Mouse (Mus musculus) bone marrow macrophage, adult 2 months (primary cell): ENCODE results near the gene Nlgn1. TPM values are rescaled to one million over a fixed set of nuclear protein-coding genes. Genes with fewer than 3 reads are reported as not detected.

Source experiments
- H3K27ac ChIP-seq: 2 replicates; pipeline ENCODE4 v1.5.1; 2012; ENCODE audit warnings: low read depth, low read length; ENCODE audit not compliant: insufficient read depth
- H3K4me1 ChIP-seq: 2 replicates; pipeline ENCODE4 v1.6.1; 2012; ENCODE audit warnings: low read length; ENCODE audit not compliant: control insufficient read depth, insufficient read depth
- H3K4me3 ChIP-seq: 2 replicates; pipeline ENCODE4 v1.5.1; 2012; ENCODE audit warnings: mild to moderate bottlenecking, low read length, moderate library complexity; ENCODE audit not compliant: insufficient read depth
- CTCF ChIP-seq: IDR thresholded peaks from 2 replicates; pipeline ENCODE4 v1.5.1; 2012; ENCODE audit warnings: low read depth, mild to moderate bottlenecking, low read length, moderate library complexity
- POLR2A ChIP-seq: IDR thresholded peaks from 2 replicates; pipeline ENCODE4 v1.6.1; 2012; ENCODE audit warnings: mild to moderate bottlenecking, low read depth, low read length, borderline replicate concordance
- polyA plus RNA-seq: library from polyadenylated mRNA; stranded (reverse); fragments of >200 nt; gene quantifications from 2 replicates; pipeline ENCODE4 v1.2.4, GENCODE M21; 2012; ENCODE audit not compliant: missing spikeins, insufficient read depth, insufficient read length

The Nlgn1 gene
- 0.08 TPM in 1 of 2 replicates, not detected in the other for polyA plus RNA-seq

DNA sequence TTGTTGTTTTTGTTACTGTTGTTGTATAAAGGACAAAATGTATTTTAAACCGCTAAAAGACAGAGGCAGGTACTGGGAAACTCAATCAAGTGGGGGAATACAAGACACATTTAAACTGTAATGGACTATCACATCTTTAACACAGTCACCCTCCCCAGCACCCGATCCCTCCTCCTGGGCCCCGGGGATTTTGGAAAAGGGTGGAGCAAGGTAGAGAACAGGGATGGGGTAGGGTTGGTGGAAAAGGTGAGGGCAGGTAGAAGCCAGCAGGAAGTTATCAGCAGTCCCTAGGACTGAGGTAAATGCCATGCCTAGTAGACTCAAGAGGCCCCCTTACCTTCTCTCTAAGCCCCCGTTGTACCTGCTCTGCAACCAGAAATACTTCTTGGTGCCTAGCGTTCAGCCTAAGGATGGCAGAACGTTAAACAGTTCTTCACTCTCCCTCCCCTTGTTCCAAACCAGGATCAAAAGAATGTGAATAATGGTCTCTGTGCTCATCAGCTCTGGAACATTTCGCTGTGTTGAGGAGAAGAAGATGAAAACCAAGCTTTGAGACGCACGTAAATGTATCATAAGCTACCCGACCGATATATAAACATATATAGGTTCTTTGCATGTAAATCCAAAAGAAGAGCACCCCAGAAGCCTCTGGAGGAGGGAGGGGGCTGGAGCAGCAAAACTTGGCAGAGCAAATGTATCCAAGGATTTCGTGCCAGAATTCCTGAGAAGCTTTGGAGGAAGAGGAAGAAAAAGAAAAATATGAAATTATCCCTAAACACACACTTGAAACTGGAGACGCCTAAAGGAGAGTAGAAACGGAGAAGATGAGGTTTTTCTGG lies at the start of gene Nlgn1:
Gene Nlgn1 (minus strand): TSS at position 61 of the 839 bp plus-strand sequence.
- TF ChIP-seq CTCF (no peak), POLR2A (no peak)
- Histone ChIP-seq H3K4me3 (no peak within 1 kb of the TSS), H3K27ac (no peak within 1 kb of the TSS), H3K4me1 (no peaks in the 10 kb centered on the region)

DNA sequence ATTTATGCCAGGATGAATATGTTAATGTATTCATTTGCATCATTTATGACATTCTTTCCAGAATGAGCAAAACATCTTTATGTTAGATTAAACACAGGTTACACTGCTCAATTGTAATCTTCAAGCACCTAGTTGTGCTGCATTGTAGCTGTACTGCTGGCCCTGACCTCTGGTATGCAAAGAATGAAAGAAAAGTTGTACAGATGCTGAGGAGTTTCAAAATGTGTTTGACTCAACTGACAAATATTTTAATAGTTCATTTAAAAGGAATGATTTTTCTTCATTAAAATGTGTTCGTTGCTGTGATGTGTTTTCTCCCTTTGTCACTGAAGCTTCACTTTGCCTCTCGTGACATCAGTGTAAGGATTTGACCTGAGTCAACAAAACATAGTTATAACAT lies 46.0 kb upstream of the Nlgn1 start:
- Histone ChIP-seq H3K4me3 (no peak overlapping the region), H3K4me1 (no peaks in the 10 kb centered on the region), H3K27ac (no peak overlapping the region)
- TF ChIP-seq POLR2A (no peak), CTCF (no peak)

DNA sequence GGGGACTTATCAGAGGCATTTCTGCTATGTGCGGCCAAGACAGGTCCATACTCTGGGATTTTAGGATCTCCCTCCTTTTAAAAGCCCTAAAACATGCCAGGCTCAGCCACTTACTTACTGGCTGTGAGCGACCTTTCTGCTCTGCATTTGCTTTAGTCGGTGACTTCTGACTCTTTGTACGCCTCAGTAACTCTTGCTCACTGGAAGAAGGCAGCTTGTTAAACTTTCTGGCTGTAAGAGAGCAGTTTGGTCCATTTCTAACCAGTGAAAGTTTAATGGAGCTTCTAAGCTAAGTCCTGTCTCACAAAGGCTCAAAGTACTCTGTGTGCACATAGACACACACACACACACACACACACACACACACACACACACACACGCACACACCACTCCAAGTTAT lies 22.8 kb upstream of the Nlgn1 start:
- Histone ChIP-seq H3K4me1 (no peaks in the 10 kb centered on the region), H3K4me3 (no peak overlapping the region), H3K27ac (no peak overlapping the region)
- TF ChIP-seq POLR2A (no peak), CTCF (no peak)

DNA sequence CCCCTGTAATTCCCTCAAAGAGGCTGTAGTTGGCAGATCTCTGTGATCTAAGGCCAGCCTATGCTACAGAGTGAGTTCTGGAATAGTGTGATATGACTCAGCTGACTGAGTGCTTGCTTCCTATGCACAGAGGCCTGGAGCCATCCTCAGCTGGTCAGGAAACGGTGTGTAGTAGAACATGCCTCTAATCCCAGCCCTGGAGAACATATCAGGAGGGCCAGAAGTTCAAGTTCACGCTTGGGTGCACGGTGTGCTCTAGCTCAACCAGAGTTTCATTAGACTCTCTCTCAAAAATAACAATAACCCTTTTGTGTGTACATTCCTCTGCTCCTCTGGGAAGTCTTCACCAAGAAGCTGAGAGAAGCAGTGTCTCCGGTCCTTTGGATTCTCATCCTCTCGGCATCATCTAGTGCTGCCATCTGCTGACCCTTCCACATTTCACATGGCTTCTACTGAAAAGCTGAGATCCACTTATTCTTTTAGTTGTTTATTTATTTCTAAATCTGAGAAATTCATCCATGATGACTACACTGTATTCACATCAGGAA lies 22.3 kb upstream of the Nlgn1 start:
- TF ChIP-seq POLR2A: no peak
- no peak for TF ChIP-seq CTCF
- Histone ChIP-seq H3K4me3 (no peak overlapping the region), H3K27ac (no peak overlapping the region), H3K4me1 (no peaks in the 10 kb centered on the region)

DNA sequence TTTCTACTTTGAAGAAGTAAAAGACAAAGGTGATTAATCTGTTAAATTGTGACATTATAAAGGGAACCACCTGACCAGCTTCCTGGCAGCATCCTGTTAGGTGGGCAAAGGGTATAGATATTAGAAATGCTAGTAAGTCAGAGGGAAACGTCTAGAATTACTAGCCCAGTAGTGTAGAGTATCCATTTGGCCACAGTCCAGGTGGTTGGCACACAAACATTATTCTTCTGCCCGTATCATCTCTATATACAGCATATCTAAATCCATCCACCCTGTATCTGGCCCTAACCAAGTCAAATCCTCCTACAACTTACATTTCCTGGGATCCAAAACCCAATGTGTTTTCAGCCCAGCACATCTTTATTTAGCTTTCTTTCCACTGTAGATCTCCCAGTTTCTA lies 5.2 kb upstream of the Nlgn1 start:
- no peaks in the 10 kb centered on the region for H3K4me1 ChIP-seq
- TF ChIP-seq CTCF (no peak), POLR2A (no peak)
- no peak overlapping the region for H3K4me3 ChIP-seq

DNA sequence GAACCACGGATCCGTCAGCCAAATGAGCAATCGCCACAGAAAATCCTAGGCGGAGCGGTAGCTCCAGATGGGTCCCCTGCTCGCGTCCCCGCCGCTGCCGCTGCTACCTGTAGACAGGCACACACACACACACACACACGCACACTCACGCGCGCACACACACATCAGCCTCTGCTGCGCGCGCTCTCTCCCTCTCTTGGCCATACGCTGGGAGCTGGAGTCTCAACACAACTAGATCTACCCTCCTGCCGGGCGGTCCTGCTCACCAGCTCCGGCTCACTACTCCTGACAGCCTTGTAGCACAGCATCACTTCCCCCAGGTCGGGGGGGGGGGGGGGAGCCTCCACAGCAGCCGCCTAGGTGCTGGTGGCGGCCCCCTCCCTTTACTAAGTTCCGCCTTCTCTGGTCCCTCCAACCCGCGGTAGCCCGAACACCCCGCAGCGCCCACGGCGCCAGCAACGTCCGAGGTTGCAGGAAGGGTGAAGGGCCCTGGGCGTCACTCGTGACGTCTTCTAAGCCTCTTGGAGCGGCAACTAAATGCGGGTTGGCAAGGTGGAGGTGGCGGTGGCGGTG lies 1.1 kb upstream of the Nlgn1 start:
- Histone ChIP-seq H3K4me1 (no peaks in the 10 kb centered on the region), H3K27ac (no peak overlapping the region), H3K4me3 (no peak overlapping the region)
- TF ChIP-seq CTCF (no peak), POLR2A (no peak)

More for the DNA sequence above, 5.2 kb upstream of the Nlgn1 start:
- no peak overlapping the region for H3K27ac ChIP-seq

DNA sequence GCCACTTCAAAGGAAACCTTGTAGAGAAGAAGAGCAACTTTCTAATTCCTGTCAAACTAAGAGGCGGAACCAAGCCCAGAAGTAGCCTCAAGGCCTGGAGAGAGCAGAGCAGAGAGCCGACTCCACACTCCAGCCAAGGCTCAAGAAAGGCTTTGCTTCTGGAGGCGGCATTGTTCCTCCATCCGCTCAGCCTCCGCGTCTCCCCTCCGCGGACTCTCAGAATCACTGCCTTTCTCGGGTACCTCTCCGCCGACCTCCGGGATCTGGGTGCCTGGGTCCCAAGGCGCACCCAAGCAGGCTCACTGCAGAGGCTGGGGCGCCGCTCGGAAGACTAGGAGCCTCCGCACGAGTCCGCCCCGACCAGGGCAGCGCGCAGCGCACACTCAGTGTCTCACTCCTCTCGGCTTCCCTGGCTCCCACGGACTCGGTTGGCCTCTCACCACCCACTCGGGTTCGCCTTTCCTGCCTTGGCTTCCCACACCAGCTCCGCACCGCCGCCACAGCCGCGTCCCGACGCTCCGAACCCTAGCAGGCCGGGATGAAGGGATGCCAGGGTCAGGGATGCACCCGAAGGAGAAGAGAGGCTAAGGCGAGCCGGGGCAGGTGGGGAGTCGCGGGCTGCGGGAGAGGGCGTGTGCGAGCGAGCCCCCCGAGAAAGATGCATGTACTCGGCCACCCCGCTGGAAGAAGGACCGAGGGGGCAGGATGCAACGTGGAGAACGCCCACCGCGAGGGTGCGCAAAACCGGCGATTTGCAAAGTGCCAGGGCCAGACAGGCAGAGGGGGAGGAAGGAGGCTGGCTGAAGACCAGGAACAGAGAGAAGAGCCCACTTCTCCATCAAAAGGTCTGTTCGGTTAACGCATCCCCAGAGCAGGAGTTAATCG lies 841 bp downstream of the Nlgn1 start:
- Histone ChIP-seq H3K27ac (no peak overlapping the region), H3K4me3 (no peak overlapping the region), H3K4me1 (no peaks in the 10 kb centered on the region)
- TF ChIP-seq CTCF (no peak), POLR2A (no peak)

DNA sequence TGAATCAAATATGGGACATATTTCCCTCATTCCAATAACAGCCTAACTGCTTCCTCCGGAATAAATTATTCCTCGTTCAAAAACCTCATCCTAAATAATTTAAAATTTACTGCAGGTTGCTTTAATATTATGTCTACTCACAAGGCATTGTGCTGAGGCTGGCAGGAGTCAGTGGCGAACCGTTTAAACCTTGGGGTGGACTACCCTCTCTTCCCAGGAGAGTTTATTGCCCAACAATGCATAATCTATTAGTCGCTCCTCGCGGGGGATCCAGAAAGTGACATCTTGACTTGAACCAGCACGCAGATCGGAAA lies 1.4 kb downstream of the Nlgn1 start:
- no peak overlapping the region for H3K27ac ChIP-seq
- TF ChIP-seq POLR2A: no peak
- TF ChIP-seq CTCF: no peak
- H3K4me3 ChIP-seq: no peak overlapping the region
- H3K4me1 ChIP-seq: no peaks in the 10 kb centered on the region

DNA sequence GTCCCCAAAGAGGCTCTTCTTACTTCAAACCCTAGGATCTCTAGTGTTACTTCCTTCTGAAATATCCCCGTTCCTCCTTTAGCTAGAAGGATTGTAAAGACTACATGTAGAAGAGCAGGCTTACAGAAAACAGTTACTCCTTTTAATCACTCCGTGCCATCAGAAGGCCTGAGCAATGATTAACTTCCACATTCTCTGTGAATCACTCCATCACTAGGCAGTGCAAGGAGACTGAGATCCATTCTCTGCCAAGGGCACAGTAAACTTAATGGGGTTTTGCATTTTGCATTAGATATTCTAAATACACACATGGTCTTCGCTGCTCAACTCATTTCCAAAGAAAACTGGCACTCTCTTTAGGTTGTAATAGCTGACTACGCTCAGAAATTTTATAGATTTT lies 2.2 kb downstream of the Nlgn1 start:
- H3K4me3 ChIP-seq: no peak overlapping the region
- no peaks in the 10 kb centered on the region for H3K4me1 ChIP-seq
- TF ChIP-seq POLR2A (no peak), CTCF (no peak)
- no peak overlapping the region for H3K27ac ChIP-seq
